Mouse (Mus musculus) ES-E14 (cell line): ENCODE data around the gene 2610528A11Rik.
"Not testable (repeated sequence)": the region's sequence is repeated elsewhere in the genome, so short reads cannot be mapped to it uniquely, and the experiment has no call there.

Experiments used
- CHD2 ChIP-seq: IDR thresholded peaks from 2 replicates; pipeline ENCODE4 v1.6.1; 2014; ENCODE audit warnings: mild to moderate bottlenecking, low read depth, low read length, inconsistent platforms
- HCFC1 ChIP-seq: IDR thresholded peaks from 2 replicates; pipeline ENCODE4 v1.6.1; 2012; ENCODE audit warnings: low read length, inconsistent platforms, borderline replicate concordance; ENCODE audit not compliant: insufficient read depth
- MAFK ChIP-seq: IDR thresholded peaks from 2 replicates; pipeline ENCODE4 v1.6.1; 2014; ENCODE audit warnings: mild to moderate bottlenecking, low read depth, low read length, inconsistent platforms; ENCODE audit not compliant: insufficient read depth
- ZC3H11A ChIP-seq: IDR thresholded peaks from 2 replicates; pipeline ENCODE4 v1.6.1; 2012; ENCODE audit warnings: low read depth, mild to moderate bottlenecking, inconsistent platforms, low read length, borderline replicate concordance
- ZNF384 ChIP-seq: IDR thresholded peaks from 2 replicates; pipeline ENCODE4 v1.6.1; 2012; ENCODE audit warnings: low read depth, low read length, inconsistent platforms

GRCm38 (mm10) chr14:37137596-37137995, 23.8 kb upstream of the 2610528A11Rik start:
- not testable (repeated sequence) for TF ChIP-seq ZC3H11A, MAFK, CHD2, HCFC1
- TF ChIP-seq ZNF384, result peak; percentile 62; the same call in 1 of the 2 replicates
